Mouse (Mus musculus): ENCODE results near the gene Anapc13. TPM values are rescaled to one million over a fixed set of nuclear protein-coding genes. Genes with fewer than 3 reads are reported as not detected.

Gene Anapc13
- 100 to 1,000 TPM; 111 to 119 TPM for total RNA-seq (2021)
- long read RNA-seq, transcript Anapc13-204 (3 exons, 589 nt) = major isoform, 20 of 26 reads
- long read RNA-seq, partial matches to known transcripts = 1 of 26 reads
- long read RNA-seq, other reads (novel, unspliced or antisense) = 1 of 26 reads

- peak; percentile 96 to 99 for DNase-seq (ENCODE audit: low spot score in 2 of 2)
Measured at GRCm38 (mm10) chr9:102625983-102626838, at the start of gene Anapc13, which contains the start of gene Cep63. Anapc13 (plus strand) TSS chr9:102626296. Cep63 (minus strand) TSS chr9:102626534.

- DNase-seq (ENCODE audit: low spot score in 2 of 2) = no peak
Measured at GRCm38 (mm10) chr9:102577480-102577879, 48.6 kb upstream of the Anapc13 start.

GRCm38 (mm10) chr9:102581921-102582469, 44.1 kb upstream of the Anapc13 start:
- DNase-seq (ENCODE audit: low spot score in 2 of 2) = peak in 1 of 2 experiments; percentile 6

GRCm38 (mm10) chr9:102587347-102587746, 38.7 kb upstream of the Anapc13 start:
- DNase-seq (ENCODE audit: low spot score in 2 of 2) = no peak

- no peak for DNase-seq (ENCODE audit: low spot score in 2 of 2)
Measured at GRCm38 (mm10) chr9:102594667-102595393, 31.3 kb upstream of the Anapc13 start.

GRCm38 (mm10) chr9:102595662-102596436, 30.2 kb upstream of the Anapc13 start:
- no peak for DNase-seq (ENCODE audit: low spot score in 2 of 2)

GRCm38 (mm10) chr9:102601187-102601586, 24.9 kb upstream of the Anapc13 start:
- DNase-seq (ENCODE audit: low spot score in 2 of 2) = no peak

- no peak for DNase-seq (ENCODE audit: low spot score in 2 of 2)
Measured at GRCm38 (mm10) chr9:102601666-102602065, 24.4 kb upstream of the Anapc13 start.

- DNase-seq (ENCODE audit: low spot score in 2 of 2) = no peak
Measured at GRCm38 (mm10) chr9:102605162-102605561, 20.9 kb upstream of the Anapc13 start.

GRCm38 (mm10) chr9:102607471-102607870, 18.6 kb upstream of the Anapc13 start:
- DNase-seq (ENCODE audit: low spot score in 2 of 2) = peak in 1 of 2 experiments; percentile 27

GRCm38 (mm10) chr9:102609221-102609620, 16.9 kb upstream of the Anapc13 start:
- no peak for DNase-seq (ENCODE audit: low spot score in 2 of 2)

GRCm38 (mm10) chr9:102615071-102615470, 11.0 kb upstream of the Anapc13 start:
- no peak for DNase-seq (ENCODE audit: low spot score in 2 of 2)

GRCm38 (mm10) chr9:102616267-102616666, 9.8 kb upstream of the Anapc13 start:
- DNase-seq (ENCODE audit: low spot score in 2 of 2) = no peak

- DNase-seq (ENCODE audit: low spot score in 2 of 2) = no peak
Measured at GRCm38 (mm10) chr9:102621385-102621784, 4.7 kb upstream of the Anapc13 start.

GRCm38 (mm10) chr9:102622192-102622857, 3.8 kb upstream of the Anapc13 start:
- peak in 1 of 2 experiments; percentile 75 for DNase-seq (ENCODE audit: low spot score in 2 of 2)

GRCm38 (mm10) chr9:102622876-102623275, 3.2 kb upstream of the Anapc13 start:
- DNase-seq (ENCODE audit: low spot score in 2 of 2) = no peak

GRCm38 (mm10) chr9:102623581-102623980, 2.5 kb upstream of the Anapc13 start:
- no peak for DNase-seq (ENCODE audit: low spot score in 2 of 2)

- DNase-seq (ENCODE audit: low spot score in 2 of 2) = no peak
Measured at GRCm38 (mm10) chr9:102625401-102625982, 604 bp upstream of the Anapc13 start.

- DNase-seq (ENCODE audit: low spot score in 2 of 2) = no peak
Measured at GRCm38 (mm10) chr9:102626839-102627225, 736 bp downstream of the Anapc13 start.

- no peak for DNase-seq (ENCODE audit: low spot score in 2 of 2)
Measured at GRCm38 (mm10) chr9:102627442-102627841, 1.3 kb downstream of the Anapc13 start.

Data from layer of hippocampus, adult 18-20 months (tissue).